In the genomic region with DNA sequence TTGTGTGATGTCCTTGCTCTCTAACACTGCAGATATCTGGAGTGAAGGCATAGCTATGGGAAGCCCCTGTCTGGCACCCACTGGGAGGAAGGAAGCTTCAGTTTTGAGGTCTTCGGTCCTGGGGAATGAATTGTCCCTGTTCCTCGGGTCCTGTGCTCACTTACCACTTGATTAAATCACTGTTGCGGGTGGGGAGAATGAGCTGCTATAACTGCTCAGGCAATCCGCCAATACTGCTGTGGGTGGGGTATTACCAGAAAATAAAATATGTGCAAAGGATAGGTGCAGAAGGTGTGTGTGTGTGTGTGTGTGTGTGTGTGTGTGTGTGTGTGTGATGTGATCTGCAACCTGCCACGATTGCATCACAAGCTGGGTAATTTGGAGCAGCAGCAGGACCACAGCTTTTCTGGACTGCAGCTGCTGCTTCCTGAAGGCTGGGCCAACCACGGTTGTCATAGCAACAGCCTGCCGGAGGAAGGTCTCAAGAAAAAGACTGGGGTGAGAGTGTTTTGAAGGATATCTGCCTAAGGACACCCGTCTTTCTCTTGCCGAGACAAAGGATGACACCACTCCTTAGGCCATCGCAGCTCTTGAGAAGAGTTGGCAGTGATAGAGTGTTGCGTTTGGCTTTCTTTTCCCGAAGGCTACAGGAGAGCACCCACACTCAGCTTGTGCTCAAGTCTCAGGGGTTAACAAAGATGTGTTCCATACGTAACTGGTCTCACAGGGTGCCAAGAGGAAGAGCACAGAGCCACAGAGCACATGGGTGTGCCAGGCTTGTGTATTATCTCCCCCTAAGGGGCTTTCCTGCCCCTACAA, we compare ENCODE assay signal across 8 mouse cellular contexts. TPM values are rescaled to one million over a fixed set of nuclear protein-coding genes. Genes with fewer than 3 reads are reported as not detected.
DNase-seq lines count a peak whose midpoint lies in the region; ATAC-seq and TF ChIP-seq lines count a peak whose summit lies in the region.

No protein-coding gene starts in this region.

- H3K9ac ChIP-seq in forebrain, postnatal 0 days, result peak overlapping the region; percentile 15; the same call in 1 of the 2 replicates

- H3K4me3 ChIP-seq in heart, embryonic 10.5 days, result no peak overlapping the region
- no peak overlapping the region for H3K4me3 ChIP-seq in forebrain, postnatal 0 days (ENCODE audit: low read depth, low read length)

- peaks cover 61% of the 10 kb centered on the region for H3K27me3 ChIP-seq in heart, embryonic 10.5 days (ENCODE audit: insufficient read depth, poor library complexity, severe bottlenecking)
- H3K27me3 ChIP-seq in forebrain, postnatal 0 days (ENCODE audit: insufficient read depth, low read length), result no peaks in the 10 kb centered on the region

- H3K4me1 ChIP-seq in heart, embryonic 10.5 days, result peaks cover 8% of the 10 kb centered on the region; the same call in 1 of the 2 replicates
- H3K4me1 ChIP-seq in forebrain, postnatal 0 days (ENCODE audit: insufficient read depth), result peaks cover 15% of the 10 kb centered on the region

- no peak overlapping the region for H3K27ac ChIP-seq in heart, embryonic 10.5 days
- H3K27ac ChIP-seq in forebrain, postnatal 0 days (ENCODE audit: low read depth, low read length), result peak overlapping the region; percentile 85

- no peak for TF ChIP-seq CTCF in forebrain, postnatal 0 days (IDR thresholded peaks at IDR 0.05; ENCODE audit: low read depth)

- 41% methylated on average over 13 of the region's 13 CpGs for WGBS in heart, embryonic 10.5 days
- 5% methylated on average over 13 of the region's 13 CpGs for WGBS in forebrain, postnatal 0 days

- H3K9me3 ChIP-seq in heart, embryonic 10.5 days, result no peaks in the 10 kb centered on the region
- H3K9me3 ChIP-seq in forebrain, postnatal 0 days (ENCODE audit: low read length), result no peaks in the 10 kb centered on the region

- no peaks in the 10 kb centered on the region for H3K36me3 ChIP-seq in heart, embryonic 10.5 days
- H3K36me3 ChIP-seq in forebrain, postnatal 0 days (ENCODE audit: insufficient read depth), result no peaks in the 10 kb centered on the region

- peak; percentile 28 to 44 for DNase-seq in heart, adult 18-20 months
- no peak for DNase-seq in heart, embryonic 10.5 days (ENCODE audit: low spot score)
- peak; percentile 63 for DNase-seq in T-cell, adult 2 months (ENCODE audit: low spot score)
- peak; percentile 90 for DNase-seq in forebrain, postnatal 0 days
- DNase-seq in left cerebral cortex, adult 11 months (ENCODE audit: low spot score), result peak; percentile 51
- DNase-seq in neural tube, embryonic 10.5 days (ENCODE audit: extremely low spot score, low spot score), result peak; percentile 42
- no peak for DNase-seq in urinary bladder, postnatal 14 days (ENCODE audit: low spot score)
- no peak for DNase-seq in adrenal gland, postnatal 10 days

- ATAC-seq in forebrain, postnatal 0 days, result peak; percentile 87

- 0 out of 2 replicates have a peak overlapping the region, but pooled peaks have one; percentile 24 for H3K4me2 ChIP-seq in forebrain, postnatal 0 days (ENCODE audit: low read depth)

RNA-seq across cellular contexts. Expression of gene Ccdc177, which starts 23.8 kb away (rescaled TPM):
- under 1 TPM in 1 of 2 experiments, not detected in 1; 0.05 TPM for total RNA-seq in heart, adult 18-20 months (2021)
- polyA plus RNA-seq in heart, embryonic 10.5 days (2016; fragmentation: Nextera tagmentation; extraction: Ambion mirVana), result 0.03 TPM in 1 of 2 replicates, not detected in the other
- 19.1 and 23.5 TPM in 2 replicates for total RNA-seq in forebrain, postnatal 0 days (2014; rRNA removed)
- 1.6 and 2.3 TPM in 2 replicates for polyA plus RNA-seq in forebrain, postnatal 0 days (2015; fragmentation: Nextera tagmentation; extraction: Ambion mirVana)
- under 1 TPM; 0.06 to 0.12 TPM for total RNA-seq in adrenal gland, postnatal 10 days (2021)

RNA-seq across cellular contexts. Expression of gene Plekhd1, which starts 44.3 kb away (rescaled TPM):
- total RNA-seq in heart, adult 18-20 months (2021), result under 1 TPM in 1 of 2 experiments, not detected in 1; 0.20 TPM
- polyA plus RNA-seq in heart, embryonic 10.5 days (2016; fragmentation: Nextera tagmentation; extraction: Ambion mirVana), result 0.38 and 0.63 TPM in 2 replicates
- total RNA-seq in forebrain, postnatal 0 days (2014; rRNA removed), result 0.77 and 1.1 TPM in 2 replicates
- polyA plus RNA-seq in forebrain, postnatal 0 days (2015; fragmentation: Nextera tagmentation; extraction: Ambion mirVana), result 0.70 and 1.3 TPM in 2 replicates
- total RNA-seq in adrenal gland, postnatal 10 days (2021), result under 1 TPM in 1 of 2 experiments, not detected in 1; 0.21 TPM

RNA-seq across cellular contexts. Expression of gene Susd6, which starts 53.6 kb away (rescaled TPM):
- 10 to 100 TPM; 68.3 to 71.9 TPM for total RNA-seq in heart, adult 18-20 months (2021)
- 14.9 and 16.5 TPM in 2 replicates for polyA plus RNA-seq in heart, embryonic 10.5 days (2016; fragmentation: Nextera tagmentation; extraction: Ambion mirVana)
- 12.5 and 15.3 TPM in 2 replicates for total RNA-seq in forebrain, postnatal 0 days (2014; rRNA removed)
- 6.8 and 8.0 TPM in 2 replicates for polyA plus RNA-seq in forebrain, postnatal 0 days (2015; fragmentation: Nextera tagmentation; extraction: Ambion mirVana)
- total RNA-seq in adrenal gland, postnatal 10 days (2021), result 10 to 100 TPM; 41.7 to 42.1 TPM

Comparison
In these comparisons a context has a peak if more than half of its experiments do, and no peak if none do; other contexts are left out.
1. DNase-seq: peak in heart, adult 18-20 months (2 of 2), T-cell, adult 2 months (single experiment), forebrain, postnatal 0 days (single experiment), left cerebral cortex, adult 11 months (single experiment) and neural tube, embryonic 10.5 days (single experiment); none in heart, embryonic 10.5 days (single experiment), urinary bladder, postnatal 14 days (single experiment) and adrenal gland, postnatal 10 days (single experiment).
2. RNA of gene Ccdc177, which starts 23.8 kb away (total RNA-seq): 19.1 to 23.5 TPM in forebrain, postnatal 0 days; 0.06 to 0.12 TPM in adrenal gland, postnatal 10 days and 0.05 TPM in heart, adult 18-20 months; every median in the first group is over 10 times any median in the second.